Mouse (Mus musculus) embryonic facial prominence, embryonic 12.5 days (tissue): ENCODE results near the gene Ptprr. TPM values are rescaled to one million over a fixed set of nuclear protein-coding genes. Genes with fewer than 3 reads are reported as not detected.
A peak's percentile ranks its signal among the peaks of the same experiment; 100 is the strongest.

Experiments
- ATAC-seq: fragments of 200-750 bp; cut with Nextera tagmentation; 2 replicates; pipeline ENCODE4 v1.8.0; 2017; ENCODE audit not compliant: insufficient number of reproducible peaks, insufficient read depth, low FRiP score, low TSS enrichment
- H3K27ac ChIP-seq: fragments of 300-500 bp; sonication (generic); 2 replicates; pipeline ENCODE4 v1.5.1; 2016; ENCODE audit warnings: mild to moderate bottlenecking
- H3K27me3 ChIP-seq: fragments of 300-500 bp; sonication (generic); 2 replicates; pipeline ENCODE4 v1.6.1; 2016; ENCODE audit warnings: mild to moderate bottlenecking, moderate library complexity
- H3K36me3 ChIP-seq: fragments of 300-500 bp; sonication (generic); 2 replicates; pipeline ENCODE4 v1.6.1; 2016; ENCODE audit warnings: mild to moderate bottlenecking
- H3K4me1 ChIP-seq: fragments of 300-500 bp; sonication (generic); 2 replicates; pipeline ENCODE4 v1.6.1; 2016
- H3K4me2 ChIP-seq: fragments of 300-500 bp; sonication (generic); replicated peaks from 2 replicates; pipeline ENCODE4 v1.6.1; 2016; ENCODE audit warnings: mild to moderate bottlenecking, moderate library complexity
- H3K4me3 ChIP-seq: fragments of 300-500 bp; sonication (generic); 2 replicates; pipeline ENCODE4 v1.5.1; 2016; ENCODE audit warnings: mild to moderate bottlenecking
- H3K9ac ChIP-seq: fragments of 300-500 bp; sonication (generic); 2 replicates; pipeline ENCODE4 v1.6.1; 2016; ENCODE audit warnings: mild to moderate bottlenecking, moderate library complexity
- H3K9me3 ChIP-seq: fragments of 300-500 bp; sonication (generic); 2 replicates; pipeline ENCODE4 v1.6.1; 2016; ENCODE audit warnings: mild to moderate bottlenecking, moderate library complexity
- WGBS: fragments of 180-500 bp; shearing (Covaris S2); methylation state at CpG from one replicate; pipeline ENCODE4 v1.1.7; 2016; 5-methylcytosine and 5-hydroxymethylcytosine counted together
- polyA plus RNA-seq: library from polyadenylated mRNA; unstranded; fragments of >200 nt; fragmentation: Nextera tagmentation; extraction: Ambion mirVana; gene quantifications from 2 replicates; pipeline ENCODE4 v1.2.1, GENCODE M21; 2016

The Ptprr gene
- polyA plus RNA-seq, 1 experiment from 2014 or later: 5.9 TPM

GRCm38 (mm10) chr10:116310516-116311210, 292.6 kb downstream of the Ptprr start:
- Histone ChIP-seq H3K36me3 (no peaks in the 10 kb centered on the region), H3K4me1 (no peaks in the 10 kb centered on the region), H3K4me3 (no peak overlapping the region), H3K27me3 (no peaks in the 10 kb centered on the region), H3K9ac (no peak overlapping the region), H3K27ac (no peak overlapping the region), H3K4me2 (no peak overlapping the region), H3K9me3 (no peaks in the 10 kb centered on the region)
- WGBS: 55% methylated on average over 11 of the region's 11 CpGs
- no peak for ATAC-seq

- Histone ChIP-seq H3K4me2 (peak overlapping the region; percentile 35; the same call in 1 of the 2 replicates), H3K9ac (no peak overlapping the region), H3K27ac (no peak overlapping the region), H3K4me3 (no peak overlapping the region), H3K36me3 (no peaks in the 10 kb centered on the region), H3K9me3 (no peaks in the 10 kb centered on the region), H3K4me1 (no peaks in the 10 kb centered on the region), H3K27me3 (no peaks in the 10 kb centered on the region)
- 16% methylated on average over 12 of the region's 12 CpGs for WGBS
- ATAC-seq: no peak
Measured at GRCm38 (mm10) chr10:116319246-116319645, 301.2 kb downstream of the Ptprr start.

Other genes starting within 250 kb of the Ptprr start
- 2.2 and 3.0 TPM in 2 replicates for gene Tspan8, start 201.4 kb upstream of the Ptprr start, polyA plus RNA-seq
- gene 4933416C03Rik, start 95.7 kb downstream of the Ptprr start, polyA plus RNA-seq: not detected in 2 replicates